In the genomic region with DNA sequence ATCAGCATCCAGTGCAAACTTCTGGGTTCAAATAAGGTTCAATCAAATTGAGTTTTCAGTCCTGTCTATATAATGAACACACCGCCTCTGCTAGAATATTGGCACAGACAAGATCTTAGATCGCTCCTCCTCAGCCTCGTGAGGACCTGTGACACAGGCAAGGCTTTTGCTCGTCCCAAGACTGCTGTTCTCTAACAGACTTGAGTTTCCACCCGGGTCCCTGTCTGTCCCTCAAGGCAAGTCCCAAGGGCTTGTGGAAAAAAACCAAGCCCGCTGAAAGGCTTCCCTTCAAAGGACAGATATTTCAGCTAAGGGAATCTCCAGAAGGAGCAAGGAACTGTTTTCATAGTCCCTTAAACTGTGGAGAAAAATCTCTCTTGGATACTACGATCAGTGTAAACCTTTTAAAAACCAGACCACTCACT, we compare ENCODE assay signal across 12 mouse cellular contexts. TPM values are rescaled to one million over a fixed set of nuclear protein-coding genes. Genes with fewer than 3 reads are reported as not detected.
A peak's percentile ranks its signal among the peaks of the same experiment; 100 is the strongest.
DNase-seq lines count a peak whose midpoint lies in the region; ATAC-seq lines count a peak whose summit lies in the region.
"Had no signal": no experiment of that assay in that cellular context is flagged by ENCODE, and none has a peak within 500 bp of the region (broad histone marks: within the 10 kb centered on the region; RNA-seq: fewer than 3 reads in every experiment).

No protein-coding gene starts in this region.

- no peaks in the 10 kb centered on the region for H3K9me3 ChIP-seq in heart, embryonic 12.5 days (replicated peaks)
- H3K9me3 ChIP-seq in limb, embryonic 13.5 days = no peaks in the 10 kb centered on the region
- no peaks in the 10 kb centered on the region for H3K9me3 ChIP-seq in limb, embryonic 10.5 days (replicated peaks)
- H3K9me3 ChIP-seq: embryonic facial prominence, embryonic 10.5 days; hindbrain, embryonic 10.5 days; neural tube, embryonic 15.5 days had no signal

- H3K36me3 ChIP-seq in heart, embryonic 12.5 days = peaks cover 4% of the 10 kb centered on the region
- peaks cover 5% of the 10 kb centered on the region for H3K36me3 ChIP-seq in limb, embryonic 13.5 days
- H3K36me3 ChIP-seq in limb, embryonic 10.5 days = no peaks in the 10 kb centered on the region
- H3K36me3 ChIP-seq: neural tube, embryonic 15.5 days had no signal

- WGBS in heart, embryonic 12.5 days = 71% methylated on average over 7 of the region's 7 CpGs
- 75% methylated on average over 7 of the region's 7 CpGs for WGBS in limb, embryonic 13.5 days
- 80% methylated on average over 7 of the region's 7 CpGs for WGBS in limb, embryonic 10.5 days

- no peak overlapping the region for H3K4me2 ChIP-seq in heart, embryonic 12.5 days
- H3K4me2 ChIP-seq in limb, embryonic 13.5 days (replicated peaks) = no peak overlapping the region
- H3K4me2 ChIP-seq: lung, embryonic 14.5 days; neural tube, embryonic 15.5 days had no signal

- H3K4me1 ChIP-seq in heart, embryonic 12.5 days (replicated peaks) = peaks cover 49% of the 10 kb centered on the region
- peaks cover 21% of the 10 kb centered on the region for H3K4me1 ChIP-seq in limb, embryonic 13.5 days
- peaks cover 7% of the 10 kb centered on the region; the same call in 1 of the 2 replicates for H3K4me1 ChIP-seq in limb, embryonic 10.5 days

- H3K27me3 ChIP-seq in heart, embryonic 12.5 days (replicated peaks) = no peaks in the 10 kb centered on the region
- no peaks in the 10 kb centered on the region for H3K27me3 ChIP-seq in limb, embryonic 13.5 days
- no peaks in the 10 kb centered on the region for H3K27me3 ChIP-seq in limb, embryonic 10.5 days (ENCODE audit: low read depth, poor library complexity, severe bottlenecking)
- H3K27me3 ChIP-seq: neural tube, embryonic 15.5 days had no signal

- H3K27ac ChIP-seq in heart, embryonic 12.5 days (ENCODE audit: poor library complexity, severe bottlenecking) = no peak overlapping the region
- no peak overlapping the region for H3K27ac ChIP-seq in limb, embryonic 13.5 days
- no peak overlapping the region for H3K27ac ChIP-seq in limb, embryonic 10.5 days
- H3K27ac ChIP-seq: hindbrain, embryonic 10.5 days; neural tube, embryonic 15.5 days had no signal

- peak; percentile 31 for DNase-seq in heart, adult 8-10 months (ENCODE audit: low spot score)
- no peak for DNase-seq in limb, embryonic 10.5 days (ENCODE audit: low spot score)
- peak; percentile 28 for DNase-seq in kidney, postnatal 10 days
- peak; percentile 27 for DNase-seq in yolk sac, embryonic 10.5 days (ENCODE audit: low spot score)
- DNase-seq: lung, embryonic 14.5 days had no signal

- H3K4me3 ChIP-seq in heart, embryonic 12.5 days = no peak overlapping the region
- no peak overlapping the region for H3K4me3 ChIP-seq in limb, embryonic 13.5 days
- H3K4me3 ChIP-seq in limb, embryonic 10.5 days = no peak overlapping the region
- H3K4me3 ChIP-seq: embryonic facial prominence, embryonic 10.5 days; hindbrain, embryonic 10.5 days; neural tube, embryonic 15.5 days had no signal

- no peak for ATAC-seq in heart, embryonic 12.5 days (ENCODE audit: insufficient number of reproducible peaks, low FRiP score)
- ATAC-seq in limb, embryonic 13.5 days (ENCODE audit: low FRiP score, low read depth) = no peak
- ATAC-seq in frontal cortex, adult (ENCODE audit: low TSS enrichment) = no peak
- ATAC-seq: activated CD4-positive, CD25-positive, alpha-beta regulatory T cell, adult 4 months had no signal

- H3K9ac ChIP-seq in heart, embryonic 12.5 days = no peak overlapping the region
- 0 out of 2 replicates have a peak overlapping the region, but pooled peaks have one; percentile 19 for H3K9ac ChIP-seq in limb, embryonic 13.5 days
- H3K9ac ChIP-seq: lung, embryonic 14.5 days; neural tube, embryonic 15.5 days had no signal

RNA-seq across cellular contexts. Expression of gene Utrn, which starts 16.0 kb away (rescaled TPM):
- total RNA-seq in heart, adult 8-10 months (2022) = 10 to 100 TPM; 59.3 to 75.7 (median 71.0) TPM
- 66.8 and 69.2 TPM in 2 replicates for polyA plus RNA-seq in heart, embryonic 12.5 days (2016; fragmentation: Nextera tagmentation; extraction: Ambion mirVana)
- 89.9 and 90.2 TPM in 2 replicates for polyA plus RNA-seq in limb, embryonic 13.5 days (2015; fragmentation: Nextera tagmentation; extraction: Ambion mirVana)
- 40.2 and 49.0 TPM in 2 replicates for polyA plus RNA-seq in limb, embryonic 10.5 days (2016; fragmentation: Nextera tagmentation; extraction: Ambion mirVana)
